Mouse (Mus musculus): Measurements from ENCODE around the gene Sat2. TPM values are rescaled to one million over a fixed set of nuclear protein-coding genes. Genes with fewer than 3 reads are reported as not detected.

The Sat2 gene
- total and polyA plus RNA-seq, 2 experiments from 2014 or later = 10.9 to 35.4 TPM

- 86% methylated on average over 5 of the region's 5 CpGs for WGBS
Measured at GRCm38 (mm10) chr11:69656065-69656455, 34.2 kb downstream of the Sat2 start.

GRCm38 (mm10) chr11:69656617-69657461 is 35.0 kb downstream of the Sat2 start:
- Histone ChIP-seq H3K27ac (no peak overlapping the region), H3K4me2 (ENCODE audit: low read depth, low read length) (no peak overlapping the region), H3K9me3 (ENCODE audit: low read length) (no peaks in the 10 kb centered on the region), H3K9ac (replicated peaks; ENCODE audit: low read length) (0 out of 2 replicates have a peak overlapping the region, but pooled peaks have one; percentile 17), H3K27me3 (ENCODE audit: insufficient read depth, low read length) (no peaks in the 10 kb centered on the region), H3K4me3 (ENCODE audit: low read length) (no peak overlapping the region), H3K4me1 (ENCODE audit: insufficient read depth, low read length) (no peaks in the 10 kb centered on the region), H3K36me3 (ENCODE audit: insufficient read depth, low read length) (peaks cover 27% of the 10 kb centered on the region)
- DNase-seq (ENCODE audit: low spot score) (peak; percentile 86), ATAC-seq (no peak)
- WGBS = 83% methylated on average over 10 of the region's 10 CpGs
- TF ChIP-seq CTCF (IDR thresholded peaks at IDR 0.05; ENCODE audit: low read depth) = peak; percentile 88

More at GRCm38 (mm10) chr11:69656065-69656455, 34.2 kb downstream of the Sat2 start:
- Histone ChIP-seq H3K4me3 (ENCODE audit: low read length) (no peak overlapping the region), H3K4me2 (ENCODE audit: low read depth, low read length) (no peak overlapping the region), H3K4me1 (ENCODE audit: insufficient read depth, low read length) (no peaks in the 10 kb centered on the region), H3K27me3 (ENCODE audit: insufficient read depth, low read length) (no peaks in the 10 kb centered on the region), H3K27ac (no peak overlapping the region), H3K36me3 (ENCODE audit: insufficient read depth, low read length) (peaks cover 35% of the 10 kb centered on the region), H3K9ac (replicated peaks; ENCODE audit: low read length) (no peak overlapping the region), H3K9me3 (ENCODE audit: low read length) (no peaks in the 10 kb centered on the region)
- DNase-seq (ENCODE audit: low spot score) (no peak), ATAC-seq (no peak)
- TF ChIP-seq CTCF (IDR thresholded peaks at IDR 0.05; ENCODE audit: low read depth) = no peak

- no peak for TF ChIP-seq CTCF (IDR thresholded peaks at IDR 0.05; ENCODE audit: low read depth)
- peaks cover 20% of the 10 kb centered on the region for H3K36me3 ChIP-seq (ENCODE audit: insufficient read depth, low read length)
- WGBS = 82% methylated on average over 15 of the region's 15 CpGs
Measured at GRCm38 (mm10) chr11:69657462-69657881, 35.6 kb downstream of the Sat2 start.

GRCm38 (mm10) chr11:69661221-69661881 is 39.5 kb downstream of the Sat2 start:
- DNase-seq (ENCODE audit: low spot score) (no peak), ATAC-seq (no peak)
- 60% methylated on average over 3 of the region's 3 CpGs for WGBS
- Histone ChIP-seq H3K9ac (replicated peaks; ENCODE audit: low read length) (peak overlapping the region; percentile 61; the same call in 1 of the 2 replicates), H3K27me3 (ENCODE audit: insufficient read depth, low read length) (no peaks in the 10 kb centered on the region), H3K4me2 (ENCODE audit: low read depth, low read length) (peak overlapping the region; percentile 54), H3K36me3 (ENCODE audit: insufficient read depth, low read length) (peaks cover 30% of the 10 kb centered on the region), H3K27ac (peak overlapping the region; percentile 94; the same call in 1 of the 2 replicates), H3K4me1 (ENCODE audit: insufficient read depth, low read length) (no peaks in the 10 kb centered on the region), H3K9me3 (ENCODE audit: low read length) (no peaks in the 10 kb centered on the region), H3K4me3 (ENCODE audit: low read length) (peak overlapping the region; percentile 54)
- no peak for TF ChIP-seq CTCF (IDR thresholded peaks at IDR 0.05; ENCODE audit: low read depth)

More at GRCm38 (mm10) chr11:69657462-69657881, 35.6 kb downstream of the Sat2 start:
- Histone ChIP-seq H3K9me3 (ENCODE audit: low read length) (no peaks in the 10 kb centered on the region), H3K9ac (replicated peaks; ENCODE audit: low read length) (no peak overlapping the region), H3K4me2 (ENCODE audit: low read depth, low read length) (no peak overlapping the region), H3K4me3 (ENCODE audit: low read length) (no peak overlapping the region), H3K27me3 (ENCODE audit: insufficient read depth, low read length) (no peaks in the 10 kb centered on the region), H3K27ac (no peak overlapping the region), H3K4me1 (ENCODE audit: insufficient read depth, low read length) (no peaks in the 10 kb centered on the region)
- ATAC-seq (no peak), DNase-seq (ENCODE audit: low spot score) (no peak)

- peak; percentile 68 for TF ChIP-seq CTCF (IDR thresholded peaks at IDR 0.05; ENCODE audit: low read depth)
- ATAC-seq = peak; percentile 97
- under 1% methylated on average over 48 of the region's 48 CpGs for WGBS
- no peaks in the 10 kb centered on the region for H3K9me3 ChIP-seq (ENCODE audit: low read length)
- peak within 1 kb of the TSS; percentile 94 for H3K27ac ChIP-seq
- peak within 1 kb of the TSS; percentile 54 for H3K4me3 ChIP-seq (ENCODE audit: low read length)
- no peaks in the 10 kb centered on the region for H3K27me3 ChIP-seq (ENCODE audit: insufficient read depth, low read length)
- no peaks in the 10 kb centered on the region for H3K4me1 ChIP-seq (ENCODE audit: insufficient read depth, low read length)
- DNase-seq (ENCODE audit: low spot score) = peak; percentile 99
- peak within 1 kb of the TSS; percentile 54 for H3K4me2 ChIP-seq (ENCODE audit: low read depth, low read length)
- H3K9ac ChIP-seq (replicated peaks; ENCODE audit: low read length) = peak within 1 kb of the TSS; percentile 61
- H3K36me3 ChIP-seq (ENCODE audit: insufficient read depth, low read length) = peaks cover 35% of the 10 kb centered on the region
Measured at GRCm38 (mm10) chr11:69662213-69662966, 40.6 kb downstream of the Sat2 start, which contains the start of gene Mpdu1. Mpdu1 (minus strand) TSS chr11:69662642.

GRCm38 (mm10) chr11:69662967-69663671 is 41.3 kb downstream of the Sat2 start:
- ATAC-seq (peak; percentile 4; the same call in 1 of the 2 replicates), DNase-seq (ENCODE audit: low spot score) (no peak)
- H3K36me3 ChIP-seq (ENCODE audit: insufficient read depth, low read length) = peaks cover 36% of the 10 kb centered on the region
- H3K9me3 ChIP-seq (ENCODE audit: low read length) = no peaks in the 10 kb centered on the region
- peak overlapping the region; percentile 54 for H3K4me2 ChIP-seq (ENCODE audit: low read depth, low read length)
- peak overlapping the region; percentile 61 for H3K9ac ChIP-seq (replicated peaks; ENCODE audit: low read length)
- H3K27ac ChIP-seq = peak overlapping the region; percentile 94
- H3K4me1 ChIP-seq (ENCODE audit: insufficient read depth, low read length) = no peaks in the 10 kb centered on the region
- no peaks in the 10 kb centered on the region for H3K27me3 ChIP-seq (ENCODE audit: insufficient read depth, low read length)
- TF ChIP-seq CTCF (IDR thresholded peaks at IDR 0.05; ENCODE audit: low read depth) = no peak
- H3K4me3 ChIP-seq (ENCODE audit: low read length) = peak overlapping the region; percentile 54
- 70% methylated on average over 13 of the region's 13 CpGs for WGBS

Data from hindbrain, postnatal 0 days (tissue).